Mouse (Mus musculus): ENCODE data around the gene Cdh20. TPM values are rescaled to one million over a fixed set of nuclear protein-coding genes. Genes with fewer than 3 reads are reported as not detected.

Cdh20 gene
- polyA plus RNA-seq (2012; rRNA removed), result 0.01 TPM in 1 of 2 replicates, not detected in the other

DNA sequence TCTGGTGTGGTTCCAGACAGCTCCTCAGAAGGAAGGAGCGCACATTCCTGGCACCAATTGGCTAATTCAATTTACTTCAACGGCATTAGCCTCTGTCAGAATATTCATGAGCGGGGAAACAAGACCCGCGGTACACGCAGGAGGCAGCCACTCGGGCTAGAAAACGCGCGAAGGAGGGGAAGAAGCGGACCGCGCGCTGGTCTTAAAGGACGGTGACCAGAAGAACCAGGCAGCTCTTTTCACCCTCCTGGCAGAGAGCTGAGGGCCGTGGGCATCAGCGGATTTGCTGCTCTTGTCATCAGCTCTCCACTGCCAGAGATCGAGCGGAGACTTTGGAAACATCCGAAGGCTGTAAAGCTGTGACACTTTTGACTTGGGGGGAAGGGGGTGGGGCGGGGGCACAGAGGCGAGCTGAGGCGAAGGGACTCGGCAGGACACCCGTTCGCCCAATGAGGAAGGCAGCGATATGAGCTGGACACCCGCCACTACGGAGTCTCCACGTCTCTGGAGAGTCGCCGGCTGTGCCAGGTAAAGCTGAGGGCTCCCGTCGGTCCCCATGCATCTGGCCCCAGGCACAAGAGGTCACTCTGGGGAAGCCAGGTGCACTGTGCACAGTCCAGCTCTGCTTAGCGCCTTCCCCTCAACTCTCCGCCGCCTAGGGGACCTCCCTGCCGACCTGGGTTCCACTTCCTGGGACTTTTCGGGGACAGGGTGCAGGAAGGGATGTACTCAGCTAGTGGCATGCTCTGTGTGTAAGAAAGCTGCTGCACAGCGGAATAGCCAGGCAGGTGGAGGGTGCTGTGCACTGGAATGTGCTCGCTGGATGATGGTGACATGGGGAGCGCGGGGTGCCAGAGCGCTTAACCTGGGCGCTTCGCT is at the start of gene Cdh20:
Cdh20 (plus strand) TSS at position 159 of the 879 bp plus-strand sequence.

